Mouse (Mus musculus): ENCODE measurements around the gene Mki67. TPM values are rescaled to one million over a fixed set of nuclear protein-coding genes. Genes with fewer than 3 reads are reported as not detected.

The Mki67 gene
- 1 to 10 TPM; 1.3 to 1.8 TPM for total RNA-seq (2021)

GRCm38 (mm10) chr7:135715642-135716444 is at the start of gene Mki67:
Gene Mki67 (minus strand): TSS chr7:135716361.
- no peak for DNase-seq (ENCODE audit: extremely low spot score in 1 of 2, low spot score in 1 of 2)

GRCm38 (mm10) chr7:135763311-135763710 is 47.1 kb upstream of the Mki67 start:
- no peak for DNase-seq (ENCODE audit: extremely low spot score in 1 of 2, low spot score in 1 of 2)

- DNase-seq (ENCODE audit: extremely low spot score in 1 of 2, low spot score in 1 of 2): no peak
Measured at GRCm38 (mm10) chr7:135758754-135759510, 42.8 kb upstream of the Mki67 start.

GRCm38 (mm10) chr7:135758171-135758570 is 42.0 kb upstream of the Mki67 start:
- no peak for DNase-seq (ENCODE audit: extremely low spot score in 1 of 2, low spot score in 1 of 2)

- no peak for DNase-seq (ENCODE audit: extremely low spot score in 1 of 2, low spot score in 1 of 2)
Measured at GRCm38 (mm10) chr7:135756984-135757586, 40.9 kb upstream of the Mki67 start.

- peak in 1 of 2 experiments; percentile 8 for DNase-seq (ENCODE audit: extremely low spot score in 1 of 2, low spot score in 1 of 2)
Measured at GRCm38 (mm10) chr7:135748986-135749385, 32.8 kb upstream of the Mki67 start.

GRCm38 (mm10) chr7:135747072-135747471 is 30.9 kb upstream of the Mki67 start:
- DNase-seq (ENCODE audit: extremely low spot score in 1 of 2, low spot score in 1 of 2): no peak

GRCm38 (mm10) chr7:135746528-135746927 is 30.4 kb upstream of the Mki67 start:
- no peak for DNase-seq (ENCODE audit: extremely low spot score in 1 of 2, low spot score in 1 of 2)

- no peak for DNase-seq (ENCODE audit: extremely low spot score in 1 of 2, low spot score in 1 of 2)
Measured at GRCm38 (mm10) chr7:135745091-135745490, 28.9 kb upstream of the Mki67 start.

GRCm38 (mm10) chr7:135740453-135740852 is 24.3 kb upstream of the Mki67 start:
- DNase-seq (ENCODE audit: extremely low spot score in 1 of 2, low spot score in 1 of 2): no peak

- DNase-seq (ENCODE audit: extremely low spot score in 1 of 2, low spot score in 1 of 2): no peak
Measured at GRCm38 (mm10) chr7:135736581-135736886, 20.4 kb upstream of the Mki67 start.

- peak; percentile 73 to 77 for DNase-seq (ENCODE audit: extremely low spot score in 1 of 2, low spot score in 1 of 2)
Measured at GRCm38 (mm10) chr7:135735691-135736580, 19.8 kb upstream of the Mki67 start.

- no peak for DNase-seq (ENCODE audit: extremely low spot score in 1 of 2, low spot score in 1 of 2)
Measured at GRCm38 (mm10) chr7:135734911-135735646, 18.9 kb upstream of the Mki67 start.

GRCm38 (mm10) chr7:135734379-135734778 is 18.2 kb upstream of the Mki67 start:
- no peak for DNase-seq (ENCODE audit: extremely low spot score in 1 of 2, low spot score in 1 of 2)

- DNase-seq (ENCODE audit: extremely low spot score in 1 of 2, low spot score in 1 of 2): no peak
Measured at GRCm38 (mm10) chr7:135728038-135728437, 11.9 kb upstream of the Mki67 start.

GRCm38 (mm10) chr7:135726707-135727106 is 10.5 kb upstream of the Mki67 start:
- DNase-seq (ENCODE audit: extremely low spot score in 1 of 2, low spot score in 1 of 2): no peak

- no peak for DNase-seq (ENCODE audit: extremely low spot score in 1 of 2, low spot score in 1 of 2)
Measured at GRCm38 (mm10) chr7:135723672-135724341, 7.6 kb upstream of the Mki67 start.

GRCm38 (mm10) chr7:135722011-135722838 is 6.1 kb upstream of the Mki67 start:
- no peak for DNase-seq (ENCODE audit: extremely low spot score in 1 of 2, low spot score in 1 of 2)

All from layer of hippocampus, postnatal 25 days (tissue).